Mouse (Mus musculus) forebrain, embryonic 15.5 days (tissue): Measurements from ENCODE around the gene Chac1. TPM values are rescaled to one million over a fixed set of nuclear protein-coding genes. Genes with fewer than 3 reads are reported as not detected.
A peak's percentile ranks its signal among the peaks of the same experiment; 100 is the strongest.

ENCODE experiments used
- ATAC-seq: fragments of 200-750 bp; cut with Nextera tagmentation; replicated peaks from 2 replicates; pipeline ENCODE4 v1.8.0; 2017; ENCODE audit warnings: mild to moderate bottlenecking, moderate TSS enrichment, moderate library complexity
- H3K27ac ChIP-seq: fragments of 300-500 bp; sonication (generic); replicated peaks from 2 replicates; pipeline ENCODE4 v1.5.1; 2015; ENCODE audit warnings: mild to moderate bottlenecking, inconsistent platforms
- H3K27me3 ChIP-seq: fragments of 300-500 bp; sonication (generic); 2 replicates; pipeline ENCODE4 v1.6.1; 2015; ENCODE audit warnings: inconsistent platforms
- H3K36me3 ChIP-seq: fragments of 300-500 bp; sonication (generic); 2 replicates; pipeline ENCODE4 v1.6.1; 2015; ENCODE audit warnings: mild to moderate bottlenecking, inconsistent platforms
- H3K4me1 ChIP-seq: fragments of 300-500 bp; sonication (generic); 2 replicates; pipeline ENCODE4 v1.6.1; 2015; ENCODE audit warnings: inconsistent platforms
- H3K4me2 ChIP-seq: fragments of 300-500 bp; sonication (generic); replicated peaks from 2 replicates; pipeline ENCODE4 v1.6.1; 2015; ENCODE audit warnings: mild to moderate bottlenecking, inconsistent platforms
- H3K4me3 ChIP-seq: fragments of 300-500 bp; sonication (generic); 2 replicates; pipeline ENCODE4 v1.5.1; 2015; ENCODE audit warnings: mild to moderate bottlenecking, inconsistent platforms
- H3K9ac ChIP-seq: fragments of 300-500 bp; sonication (generic); replicated peaks from 2 replicates; pipeline ENCODE4 v1.6.1; 2015; ENCODE audit warnings: mild to moderate bottlenecking, inconsistent platforms
- H3K9me3 ChIP-seq: fragments of 300-500 bp; sonication (generic); 2 replicates; pipeline ENCODE4 v1.6.1; 2016; ENCODE audit warnings: inconsistent platforms
- WGBS: fragments of 180-500 bp; shearing (Covaris S2); methylation state at CpG from one replicate; pipeline ENCODE4 v1.1.7; 2015; ENCODE audit warnings: mixed read lengths; 5-methylcytosine and 5-hydroxymethylcytosine counted together
- polyA plus RNA-seq: library from polyadenylated mRNA; unstranded; fragments of >200 nt; fragmentation: Nextera tagmentation; extraction: Ambion mirVana; gene quantifications from 2 replicates; pipeline ENCODE4 v1.2.1, GENCODE M21; 2015

The Chac1 gene
- polyA plus RNA-seq, 1 experiment from 2014 or later: 5.8 TPM

DNA sequence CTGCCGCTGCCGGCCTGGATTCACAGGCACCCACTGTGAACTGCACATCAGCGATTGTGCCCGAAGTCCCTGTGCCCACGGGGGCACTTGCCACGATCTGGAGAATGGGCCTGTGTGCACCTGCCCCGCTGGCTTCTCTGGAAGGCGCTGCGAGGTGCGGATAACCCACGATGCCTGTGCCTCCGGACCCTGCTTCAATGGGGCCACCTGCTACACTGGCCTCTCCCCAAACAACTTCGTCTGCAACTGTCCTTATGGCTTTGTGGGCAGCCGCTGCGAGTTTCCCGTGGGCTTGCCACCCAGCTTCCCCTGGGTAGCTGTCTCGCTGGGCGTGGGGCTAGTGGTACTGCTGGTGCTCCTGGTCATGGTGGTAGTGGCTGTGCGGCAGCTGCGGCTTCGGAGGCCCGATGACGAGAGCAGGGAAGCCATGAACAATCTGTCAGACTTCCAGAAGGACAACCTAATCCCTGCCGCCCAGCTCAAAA, 18.8 kb upstream of the Chac1 start:
- Histone ChIP-seq H3K4me2 (no peak overlapping the region), H3K9ac (no peak overlapping the region), H3K36me3 (no peaks in the 10 kb centered on the region), H3K4me1 (peaks cover 25% of the 10 kb centered on the region), H3K4me3 (no peak overlapping the region), H3K27me3 (peaks cover 47% of the 10 kb centered on the region), H3K9me3 (no peaks in the 10 kb centered on the region), H3K27ac (no peak overlapping the region)
- WGBS: 82% methylated on average over 24 of the region's 24 CpGs
- ATAC-seq: no peak

- peaks cover 16% of the 10 kb centered on the region for H3K4me1 ChIP-seq
- no peak overlapping the region for H3K4me2 ChIP-seq
- 70% methylated on average over 1 of the region's 1 CpGs for WGBS
- no peak overlapping the region for H3K9ac ChIP-seq
- H3K9me3 ChIP-seq: no peaks in the 10 kb centered on the region
- H3K27ac ChIP-seq: no peak overlapping the region
- H3K36me3 ChIP-seq: no peaks in the 10 kb centered on the region
- no peak for ATAC-seq
- H3K27me3 ChIP-seq: peaks cover 29% of the 10 kb centered on the region
- H3K4me3 ChIP-seq: no peak overlapping the region
Observed at GRCm38 (mm10) chr2:119334135-119334534, 16.9 kb upstream of the Chac1 start.

DNA sequence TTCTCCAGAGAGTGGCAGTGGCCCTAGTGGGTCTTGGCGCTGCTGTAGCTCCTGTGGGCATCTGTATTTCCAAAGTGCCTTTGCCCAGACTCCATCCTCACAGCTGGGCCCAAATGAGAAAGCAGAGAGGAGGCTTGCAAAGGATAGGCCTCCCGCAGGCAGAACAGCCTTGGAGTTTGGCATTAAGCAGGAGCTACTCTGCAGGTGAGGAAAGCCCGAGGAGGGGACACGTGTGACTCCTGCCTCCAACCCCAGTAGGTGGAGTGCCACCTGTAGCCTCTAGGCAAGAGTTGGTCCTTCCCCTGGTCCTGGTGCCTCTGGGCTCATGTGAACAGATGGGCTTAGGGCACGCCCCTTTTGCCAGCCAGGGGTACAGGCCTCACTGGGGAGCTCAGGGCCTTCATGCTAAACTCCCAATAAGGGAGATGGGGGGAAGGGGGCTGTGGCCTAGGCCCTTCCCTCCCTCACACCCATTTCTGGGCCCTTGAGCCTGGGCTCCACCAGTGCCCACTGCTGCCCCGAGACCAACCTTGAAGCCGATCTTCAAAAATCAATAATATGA, 16.0 kb upstream of the Chac1 start:
- H3K4me3 ChIP-seq: no peak overlapping the region
- H3K4me2 ChIP-seq: no peak overlapping the region
- 75% methylated on average over 7 of the region's 7 CpGs for WGBS
- peaks cover 10% of the 10 kb centered on the region for H3K4me1 ChIP-seq
- H3K9ac ChIP-seq: no peak overlapping the region
- H3K9me3 ChIP-seq: no peaks in the 10 kb centered on the region
- H3K27ac ChIP-seq: no peak overlapping the region
- H3K27me3 ChIP-seq: peaks cover 23% of the 10 kb centered on the region
- no peak for ATAC-seq
- H3K36me3 ChIP-seq: no peaks in the 10 kb centered on the region

- Histone ChIP-seq H3K9ac (no peak overlapping the region), H3K27me3 (peaks cover 18% of the 10 kb centered on the region), H3K4me1 (peaks cover 9% of the 10 kb centered on the region), H3K4me3 (no peak overlapping the region), H3K36me3 (no peaks in the 10 kb centered on the region), H3K4me2 (no peak overlapping the region), H3K27ac (no peak overlapping the region), H3K9me3 (no peaks in the 10 kb centered on the region)
- no peak for ATAC-seq
- WGBS: 88% methylated on average over 1 of the region's 1 CpGs
Observed at GRCm38 (mm10) chr2:119335535-119335934, 15.5 kb upstream of the Chac1 start.

- WGBS: 74% methylated on average over 2 of the region's 2 CpGs
Observed at GRCm38 (mm10) chr2:119336002-119336401, 15.0 kb upstream of the Chac1 start.

DNA sequence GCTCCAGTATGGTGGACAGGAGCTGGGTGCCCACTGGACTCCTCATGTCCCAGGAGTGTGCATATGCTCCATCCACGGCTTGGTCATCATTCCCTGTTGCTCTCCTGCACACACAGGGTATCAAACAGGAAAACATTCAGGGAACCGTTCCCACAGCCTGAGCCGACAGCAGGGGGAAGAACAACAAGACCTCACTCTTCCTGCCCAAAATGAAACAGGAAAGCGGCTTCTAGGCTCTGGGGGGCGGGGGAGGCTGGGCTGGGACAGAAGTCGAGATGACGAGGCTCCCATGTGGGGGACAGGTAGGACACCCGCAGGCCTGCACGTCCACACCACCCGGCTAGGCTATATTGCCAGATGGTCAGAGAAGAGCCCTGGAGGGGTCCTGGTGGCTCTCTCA, 14.6 kb upstream of the Chac1 start:
- Histone ChIP-seq H3K9me3 (no peaks in the 10 kb centered on the region), H3K4me1 (peaks cover 9% of the 10 kb centered on the region), H3K9ac (no peak overlapping the region), H3K4me2 (no peak overlapping the region), H3K27ac (no peak overlapping the region), H3K36me3 (no peaks in the 10 kb centered on the region), H3K27me3 (peaks cover 8% of the 10 kb centered on the region), H3K4me3 (no peak overlapping the region)
- 74% methylated on average over 10 of the region's 10 CpGs for WGBS
- ATAC-seq: no peak

More at GRCm38 (mm10) chr2:119336002-119336401, 15.0 kb upstream of the Chac1 start:
- Histone ChIP-seq H3K27ac (no peak overlapping the region), H3K27me3 (peaks cover 13% of the 10 kb centered on the region), H3K4me2 (no peak overlapping the region), H3K4me1 (peaks cover 9% of the 10 kb centered on the region), H3K36me3 (no peaks in the 10 kb centered on the region), H3K4me3 (no peak overlapping the region), H3K9ac (no peak overlapping the region), H3K9me3 (no peaks in the 10 kb centered on the region)
- ATAC-seq: no peak

DNA sequence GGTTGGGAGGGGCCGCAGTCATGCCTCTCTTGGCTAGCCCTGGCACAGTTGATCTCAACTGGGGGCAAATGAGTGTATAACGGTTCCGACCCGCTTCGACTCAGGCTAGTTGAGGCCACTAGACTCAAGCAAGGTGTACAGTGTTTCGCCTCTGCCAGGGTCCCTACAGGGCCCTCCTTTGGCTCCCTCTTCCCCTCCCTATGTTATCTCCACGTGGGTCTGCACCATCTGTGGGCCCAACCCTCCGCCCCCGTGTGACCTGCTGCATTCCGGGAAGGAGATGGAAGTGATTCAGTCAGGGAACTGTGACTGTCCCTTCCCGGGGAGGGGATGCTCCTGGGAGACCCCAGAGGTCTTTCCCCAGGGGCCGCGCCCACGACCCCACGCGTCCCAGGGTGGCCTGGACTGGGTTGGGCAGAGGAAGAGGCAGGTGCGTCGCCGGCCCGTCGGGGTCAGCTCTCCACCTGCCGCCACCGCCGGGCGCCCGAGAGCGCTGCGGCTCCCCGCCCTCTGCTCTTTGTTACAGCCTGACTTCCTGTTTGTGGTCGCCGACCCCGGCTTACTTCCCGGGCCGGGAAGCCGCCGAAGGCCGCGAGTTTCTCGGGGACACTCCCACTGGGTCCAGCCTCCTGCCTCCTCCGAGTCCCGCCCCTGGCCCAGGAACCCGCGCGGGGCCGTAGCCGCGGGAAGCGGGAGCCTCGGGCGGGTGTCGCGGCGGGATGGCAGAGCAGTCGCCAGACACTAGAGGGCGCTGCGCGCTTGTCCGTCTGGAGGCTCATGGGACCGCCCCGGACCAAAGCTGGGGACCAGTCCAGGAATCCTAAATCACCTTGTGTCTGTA, 13.4 kb upstream of the Chac1 start:
- H3K9ac ChIP-seq: peak overlapping the region; percentile 77
- H3K4me1 ChIP-seq: peaks cover 9% of the 10 kb centered on the region
- H3K27me3 ChIP-seq: no peaks in the 10 kb centered on the region
- WGBS: 8% methylated on average over 59 of the region's 60 CpGs
- peak overlapping the region; percentile 79 for H3K4me2 ChIP-seq
- H3K27ac ChIP-seq: peak overlapping the region; percentile 53; the same call in 1 of the 2 replicates
- H3K4me3 ChIP-seq: peak overlapping the region; percentile 66
- ATAC-seq: peak; percentile 79
- H3K36me3 ChIP-seq: no peaks in the 10 kb centered on the region
- H3K9me3 ChIP-seq: no peaks in the 10 kb centered on the region

GRCm38 (mm10) chr2:119344537-119345138, 6.4 kb upstream of the Chac1 start:
- ATAC-seq: no peak

DNA sequence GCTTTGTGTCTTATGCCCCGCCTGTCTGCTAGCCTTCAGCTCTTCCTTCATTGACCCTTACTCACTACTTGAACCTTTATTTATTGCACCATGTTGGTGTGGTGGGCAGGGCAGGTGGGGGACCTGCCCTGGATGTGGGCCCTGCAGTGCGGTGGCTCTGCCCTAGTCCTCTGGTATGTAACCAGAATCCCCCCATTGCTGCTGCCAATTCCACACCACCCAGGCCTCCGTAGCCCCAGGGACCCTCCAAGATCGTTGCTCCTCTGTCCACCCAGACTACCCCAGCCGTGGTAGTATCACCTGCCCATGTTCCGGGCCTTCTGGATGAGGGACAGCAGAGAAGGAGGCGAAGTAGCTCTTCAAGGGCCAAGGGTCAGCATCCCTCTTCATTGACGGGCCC, 2.7 kb downstream of the Chac1 start:
- no peak for ATAC-seq
- Histone ChIP-seq H3K9me3 (no peaks in the 10 kb centered on the region), H3K9ac (no peak overlapping the region), H3K27me3 (peaks cover 4% of the 10 kb centered on the region; the same call in 1 of the 2 replicates), H3K4me3 (no peak overlapping the region), H3K4me2 (no peak overlapping the region), H3K36me3 (no peaks in the 10 kb centered on the region), H3K27ac (no peak overlapping the region), H3K4me1 (peaks cover 10% of the 10 kb centered on the region)
- WGBS: 88% methylated on average over 8 of the region's 8 CpGs

More at GRCm38 (mm10) chr2:119344537-119345138, 6.4 kb upstream of the Chac1 start:
- no peaks in the 10 kb centered on the region for H3K36me3 ChIP-seq
- H3K9me3 ChIP-seq: no peaks in the 10 kb centered on the region
- no peak overlapping the region for H3K4me2 ChIP-seq
- H3K27ac ChIP-seq: no peak overlapping the region
- H3K9ac ChIP-seq: no peak overlapping the region
- H3K4me1 ChIP-seq: no peaks in the 10 kb centered on the region
- WGBS: 51% methylated on average over 6 of the region's 6 CpGs
- H3K27me3 ChIP-seq: no peaks in the 10 kb centered on the region
- no peak overlapping the region for H3K4me3 ChIP-seq

GRCm38 (mm10) chr2:119355089-119355488, 4.1 kb downstream of the Chac1 start:
- Histone ChIP-seq H3K9ac (no peak overlapping the region), H3K4me2 (no peak overlapping the region), H3K4me3 (no peak overlapping the region), H3K27ac (no peak overlapping the region), H3K36me3 (no peaks in the 10 kb centered on the region), H3K9me3 (no peaks in the 10 kb centered on the region; the same call in 1 of the 2 replicates), H3K4me1 (peaks cover 10% of the 10 kb centered on the region), H3K27me3 (peaks cover 1% of the 10 kb centered on the region; the same call in 1 of the 2 replicates)
- ATAC-seq: no peak
- WGBS: 79% methylated on average over 3 of the region's 3 CpGs

- no peak overlapping the region for H3K4me3 ChIP-seq
- ATAC-seq: no peak
- H3K4me1 ChIP-seq: peaks cover 6% of the 10 kb centered on the region
- no peak overlapping the region for H3K27ac ChIP-seq
- H3K36me3 ChIP-seq: no peaks in the 10 kb centered on the region
- no peaks in the 10 kb centered on the region; the same call in 1 of the 2 replicates for H3K9me3 ChIP-seq
- no peaks in the 10 kb centered on the region for H3K27me3 ChIP-seq
- H3K9ac ChIP-seq: no peak overlapping the region
- H3K4me2 ChIP-seq: no peak overlapping the region
- WGBS: 29% methylated on average over 7 of the region's 7 CpGs
Observed at GRCm38 (mm10) chr2:119355651-119356050, 4.6 kb downstream of the Chac1 start.

- ATAC-seq: no peak
- H3K27ac ChIP-seq: no peak overlapping the region
- H3K4me1 ChIP-seq: peaks cover 4% of the 10 kb centered on the region; the same call in 1 of the 2 replicates
- H3K4me3 ChIP-seq: no peak overlapping the region
- H3K9me3 ChIP-seq: no peaks in the 10 kb centered on the region; the same call in 1 of the 2 replicates
- H3K36me3 ChIP-seq: no peaks in the 10 kb centered on the region
- H3K4me2 ChIP-seq: no peak overlapping the region
- no peak overlapping the region for H3K9ac ChIP-seq
- no peaks in the 10 kb centered on the region for H3K27me3 ChIP-seq
Observed at GRCm38 (mm10) chr2:119356310-119356709, 5.3 kb downstream of the Chac1 start.
